Mouse (Mus musculus): ENCODE measurements at regions not wholly inside any gene's neighbourhood (a gene's known extent, or its start where the extent isn't known, plus 50 kb on each side); places are given as distances from the start of the nearest gene placed in this dataset.
A peak's percentile ranks its signal among the peaks of the same experiment; 100 is the strongest.

GRCm38 (mm10) chr4:53915326-53915725 lies 89.5 kb downstream of the Tmem38b start:
- DNase-seq (ENCODE audit: low spot score in 2 of 2), result no peak

DNA sequence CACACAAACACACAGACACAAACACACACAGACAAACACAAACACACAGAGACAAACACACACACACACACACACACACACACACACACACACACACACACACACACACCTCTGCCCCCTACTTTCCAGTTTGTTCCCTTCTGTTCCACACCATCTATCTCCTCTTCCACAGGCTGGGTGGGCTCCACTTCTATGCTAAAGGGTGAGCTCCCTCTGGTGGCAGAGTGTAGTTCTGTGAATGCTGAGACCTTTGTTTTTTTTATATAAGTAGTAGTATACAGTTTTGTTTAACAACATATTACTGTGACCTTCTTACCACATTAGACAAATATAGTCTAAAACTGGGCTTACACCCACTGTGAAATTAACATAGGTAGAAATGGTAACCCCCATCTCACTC lies 93.3 kb downstream of the Tmem38b start:
- peak in 1 of 2 experiments; percentile 20 for DNase-seq (ENCODE audit: low spot score in 2 of 2)

GRCm38 (mm10) chr4:53920587-53920986 lies 94.7 kb downstream of the Tmem38b start:
- no peak for DNase-seq (ENCODE audit: low spot score in 2 of 2)

GRCm38 (mm10) chr4:53931068-53931467 lies 105.2 kb downstream of the Tmem38b start:
- no peak for DNase-seq (ENCODE audit: low spot score in 2 of 2)

DNA sequence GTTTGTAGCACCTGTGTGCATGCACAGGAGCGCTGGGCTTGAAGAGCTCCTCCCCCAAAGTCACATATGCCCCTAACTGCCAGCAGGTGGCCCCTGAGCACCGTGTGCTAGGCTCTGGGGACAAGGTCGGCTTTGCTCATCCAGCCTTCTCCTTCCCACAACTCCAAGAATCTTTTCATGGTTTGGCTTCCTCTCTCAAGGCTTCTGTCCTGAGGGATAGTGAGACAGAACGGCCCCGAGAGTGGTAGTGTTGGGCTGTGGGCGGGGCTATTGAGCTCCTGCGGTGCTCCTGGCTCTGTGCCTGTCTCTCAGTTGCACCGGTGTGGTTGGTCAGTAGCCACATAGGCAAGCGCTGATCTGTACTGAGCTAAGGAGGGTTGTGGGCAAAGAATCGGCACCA lies 105.7 kb downstream of the Tmem38b start:
- peak in 1 of 2 experiments; percentile 12 for DNase-seq (ENCODE audit: low spot score in 2 of 2)

DNA sequence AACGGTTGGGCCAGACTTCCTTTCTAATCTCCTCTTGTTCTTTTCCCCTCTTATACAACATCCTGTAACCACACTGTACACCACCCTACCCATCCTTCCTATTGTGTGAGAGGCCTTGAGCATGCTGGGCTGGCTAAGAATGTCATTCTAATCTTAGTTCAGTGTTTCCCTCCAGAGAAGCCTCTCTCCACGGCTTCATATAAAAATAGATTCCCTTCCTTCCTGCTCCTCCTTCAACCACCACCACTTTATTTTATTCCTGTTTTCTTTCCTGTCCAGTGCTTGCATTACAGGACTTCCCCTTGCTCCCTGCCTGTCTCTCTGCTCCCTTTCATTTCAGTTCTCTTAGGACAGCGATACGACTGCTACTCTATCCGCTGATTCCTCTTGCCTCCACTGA lies 109.5 kb downstream of the Tmem38b start:
- DNase-seq (ENCODE audit: low spot score in 2 of 2), result no peak

- DNase-seq (ENCODE audit: low spot score in 2 of 2), result no peak
Measured at GRCm38 (mm10) chr4:53948736-53949135, 122.9 kb downstream of the Tmem38b start.

GRCm38 (mm10) chr4:53949164-53949563 lies 123.3 kb downstream of the Tmem38b start:
- no peak for DNase-seq (ENCODE audit: low spot score in 2 of 2)

GRCm38 (mm10) chr4:53950496-53950895 lies 124.7 kb downstream of the Tmem38b start:
- no peak for DNase-seq (ENCODE audit: low spot score in 2 of 2)

GRCm38 (mm10) chr4:53951003-53951733 lies 125.3 kb downstream of the Tmem38b start:
- no peak for DNase-seq (ENCODE audit: low spot score in 2 of 2)

GRCm38 (mm10) chr4:53951734-53952109 lies 125.9 kb downstream of the Tmem38b start:
- no peak for DNase-seq (ENCODE audit: low spot score in 2 of 2)

- DNase-seq (ENCODE audit: low spot score in 2 of 2), result no peak
Measured at GRCm38 (mm10) chr4:53952288-53952687, 126.4 kb downstream of the Tmem38b start.

- no peak for DNase-seq (ENCODE audit: low spot score in 2 of 2)
Measured at GRCm38 (mm10) chr4:53962458-53962857, 136.6 kb downstream of the Tmem38b start.

DNA sequence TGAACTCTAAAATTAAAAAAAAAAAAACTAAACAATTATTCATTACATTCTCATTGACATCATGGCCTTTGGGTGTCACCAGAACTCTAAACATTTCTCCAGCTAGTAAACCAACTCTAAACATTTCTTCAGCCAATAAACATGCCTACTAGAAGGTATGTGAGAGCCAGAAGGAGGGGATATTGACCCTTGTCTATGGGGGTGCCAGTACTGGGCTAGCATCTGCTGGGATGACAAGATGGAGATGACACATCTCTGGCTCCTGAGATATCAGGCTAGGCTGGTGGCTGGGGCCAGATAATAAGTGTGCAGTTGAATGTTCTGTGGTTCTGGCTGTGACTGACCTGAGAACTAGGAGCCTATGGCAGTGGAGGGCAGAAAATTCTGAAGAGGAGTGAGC lies 144.6 kb downstream of the Tmem38b start:
- no peak for DNase-seq (ENCODE audit: low spot score in 2 of 2)

DNA sequence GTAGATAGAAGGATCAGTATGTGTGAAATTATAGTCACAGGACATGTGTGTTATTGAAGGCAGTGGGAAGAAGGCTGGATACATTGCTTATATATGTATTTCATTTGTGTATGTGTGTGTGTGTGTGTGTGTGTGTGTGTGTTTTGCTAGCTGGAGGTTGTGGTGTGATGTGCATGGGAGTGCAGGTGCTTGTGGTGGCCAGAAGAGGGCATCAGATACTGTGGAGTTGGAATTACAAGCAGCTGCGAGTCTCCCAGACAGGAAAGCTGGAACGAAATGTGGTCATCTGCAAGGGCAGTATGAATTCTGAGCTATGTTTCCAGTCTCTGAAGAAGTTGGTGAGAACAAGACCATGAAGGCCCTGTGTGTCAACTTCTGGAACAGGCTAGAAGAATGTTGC lies 145.1 kb downstream of the Tmem38b start:
- DNase-seq (ENCODE audit: low spot score in 2 of 2), result no peak

- no peak for DNase-seq (ENCODE audit: low spot score in 2 of 2)
Measured at GRCm38 (mm10) chr4:53976036-53976638, 150.3 kb downstream of the Tmem38b start.

GRCm38 (mm10) chr4:53986519-53987301 lies 160.9 kb downstream of the Tmem38b start:
- no peak for DNase-seq (ENCODE audit: low spot score in 2 of 2)

DNA sequence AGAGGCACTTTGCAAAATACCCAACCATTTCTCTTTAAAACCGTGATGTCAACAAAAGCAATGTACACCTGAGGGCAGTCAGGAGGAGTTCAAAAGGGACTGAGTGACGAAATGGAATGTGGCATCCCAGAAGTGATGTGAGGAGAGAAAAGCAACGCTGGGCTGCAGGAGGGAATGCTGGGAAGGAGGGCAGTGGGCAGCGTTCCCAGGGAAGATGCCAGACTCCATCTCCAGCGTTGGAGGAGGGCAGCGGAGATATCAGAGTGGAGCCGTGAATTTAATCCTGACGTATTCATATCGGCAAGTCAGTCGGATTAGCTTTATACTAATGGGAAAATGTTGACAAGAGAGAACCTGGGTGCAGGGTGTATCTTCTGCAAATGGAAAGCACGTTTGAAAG lies 161.7 kb downstream of the Tmem38b start:
- DNase-seq (ENCODE audit: low spot score in 2 of 2), result no peak

DNA sequence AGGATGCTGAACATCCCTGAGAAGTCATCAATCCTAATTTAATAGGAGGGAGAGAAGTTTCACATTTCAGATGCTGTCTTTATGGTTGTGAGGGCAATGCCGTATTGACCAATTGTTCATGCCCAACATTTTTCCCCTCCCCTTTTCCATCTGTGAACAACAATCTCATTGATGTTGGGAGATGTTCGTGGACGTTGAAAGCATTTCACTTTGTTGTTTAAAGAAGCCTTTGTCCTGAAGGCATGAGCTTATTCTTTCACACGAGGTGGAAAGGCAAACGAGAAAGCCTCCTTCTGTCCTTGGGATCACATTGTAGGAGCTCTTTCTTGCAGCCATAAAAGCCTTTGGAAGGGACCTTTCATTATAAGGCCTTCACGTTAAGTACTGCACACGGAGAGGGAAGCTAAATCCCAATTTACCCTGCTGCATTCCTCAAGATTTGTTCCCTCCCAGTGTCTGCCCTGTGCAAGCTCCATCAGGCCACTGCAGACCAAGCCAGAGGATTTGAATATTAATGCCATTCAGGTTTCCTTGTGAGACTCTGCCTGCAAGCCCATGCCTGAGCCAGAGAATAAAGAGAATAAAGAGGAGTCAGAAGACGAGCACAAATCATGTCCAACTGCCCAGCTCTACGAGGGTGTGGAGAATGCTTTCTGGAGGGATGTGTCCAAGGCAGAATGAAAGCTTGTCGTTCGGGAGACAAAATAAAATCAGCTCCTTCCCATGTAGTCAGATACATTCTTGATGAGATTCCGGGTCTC lies 195.4 kb downstream of the Tmem38b start:
- no peak for DNase-seq (ENCODE audit: low spot score in 2 of 2)

DNA sequence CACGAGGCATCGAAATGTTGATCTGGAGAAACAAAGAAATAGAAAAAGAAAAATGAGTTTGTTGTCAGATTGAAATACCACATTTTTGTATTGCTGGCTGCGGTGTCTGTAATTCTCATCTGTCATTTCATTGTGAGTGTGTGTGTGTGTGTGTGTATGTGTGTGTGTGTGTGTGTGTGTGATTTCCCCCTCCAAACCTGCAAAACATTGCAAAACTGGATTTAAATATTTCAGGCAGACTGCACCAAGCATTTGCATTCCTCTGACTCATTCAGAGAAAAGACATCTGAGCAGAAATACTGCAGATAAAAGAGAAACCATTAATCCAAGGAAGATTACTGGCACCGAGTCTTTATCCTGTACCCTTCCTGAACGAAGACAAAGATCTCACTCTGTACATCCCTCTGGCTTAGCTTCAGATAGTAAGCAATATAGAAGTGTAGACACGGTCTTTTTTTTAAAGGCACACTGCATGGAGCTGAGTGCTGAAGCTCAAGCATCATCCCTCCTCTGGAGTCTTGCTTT lies 196.1 kb downstream of the Tmem38b start:
- no peak for DNase-seq (ENCODE audit: low spot score in 2 of 2)

- DNase-seq (ENCODE audit: low spot score in 2 of 2), result no peak
Measured at GRCm38 (mm10) chr4:54026919-54027318, 201.1 kb downstream of the Tmem38b start.
